Mouse (Mus musculus): ENCODE measurements around the gene Cep152. TPM values are rescaled to one million over a fixed set of nuclear protein-coding genes. Genes with fewer than 3 reads are reported as not detected.

Gene Cep152
- total and polyA plus RNA-seq, 3 experiments, result 0.51 to 1.4 (median 1.4) TPM

DNA sequence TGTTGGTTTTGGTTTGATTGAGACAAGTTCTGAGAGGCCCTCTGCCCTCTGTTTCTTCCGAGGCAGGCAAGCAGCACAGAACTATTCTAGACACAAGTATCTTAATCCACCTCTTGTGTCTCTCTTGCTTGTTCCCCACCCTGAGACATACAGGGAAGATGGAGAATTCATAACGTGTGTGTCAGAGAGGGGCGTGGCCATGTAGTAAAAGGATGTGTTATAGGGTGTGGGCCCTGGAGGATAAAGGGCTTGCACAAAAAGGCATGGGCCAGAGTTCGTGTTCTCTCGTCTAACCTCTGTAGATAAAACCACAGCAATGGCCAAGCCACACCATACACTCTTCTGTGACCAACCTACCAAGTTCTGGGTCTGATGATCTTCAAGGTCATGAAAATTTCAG is 98.3 kb downstream of the Cep152 start:
- Histone ChIP-seq H3K4me3 (no peak overlapping the region), H3K27ac (no peak overlapping the region), H3K36me3 (ENCODE audit: control insufficient read depth, insufficient read depth, low read length) (no peaks in the 10 kb centered on the region), H3K9ac (ENCODE audit: low read depth, low read length) (no peak overlapping the region), H3K4me1 (ENCODE audit: control insufficient read depth, insufficient read depth, low read length) (no peaks in the 10 kb centered on the region), H3K27me3 (ENCODE audit: control insufficient read depth, insufficient read depth, low read length) (no peaks in the 10 kb centered on the region), H3K79me2 (replicated peaks; ENCODE audit: control insufficient read depth, insufficient read depth, low read length) (no peaks in the 10 kb centered on the region)
- no peak for DNase-seq
- intact Hi-C loops (cut with DNase I), result no loop called here
- 66% methylated on average over 5 of the region's 5 CpGs for WGBS
- TF ChIP-seq POLR2A (IDR thresholded peaks at IDR 0.05; ENCODE audit: insufficient read depth, low read depth, low read length) (no peak), EP300 (IDR thresholded peaks at IDR 0.05; ENCODE audit: insufficient read depth, low read depth, low read length) (no peak), CTCF (IDR thresholded peaks at IDR 0.05) (no peak)

DNA sequence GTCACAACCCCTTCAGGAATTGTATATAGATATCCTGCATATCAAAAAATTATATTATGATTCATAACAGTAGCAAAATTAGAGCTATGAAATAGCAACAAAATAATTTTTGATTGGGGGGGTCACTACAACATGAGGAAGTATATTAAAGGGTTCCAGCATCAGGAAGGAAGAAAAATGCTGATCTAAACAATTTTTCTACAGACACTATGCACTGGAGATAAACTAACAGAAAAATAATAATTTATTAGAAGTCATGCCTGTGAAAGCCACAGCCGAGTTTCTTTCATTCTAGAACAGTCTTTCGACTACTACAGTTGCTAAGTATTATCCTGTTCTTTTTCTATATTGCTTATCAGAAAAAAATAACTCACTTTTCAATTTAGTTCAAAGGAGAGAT is 99.4 kb downstream of the Cep152 start:
- no peak for TF ChIP-seq EP300 (IDR thresholded peaks at IDR 0.05; ENCODE audit: insufficient read depth, low read depth, low read length)
- no peak for TF ChIP-seq CTCF (IDR thresholded peaks at IDR 0.05)
- no peak for TF ChIP-seq POLR2A (IDR thresholded peaks at IDR 0.05; ENCODE audit: insufficient read depth, low read depth, low read length)
- no peak overlapping the region for H3K4me3 ChIP-seq
- 77% methylated on average over 2 of the region's 2 CpGs for WGBS

DNA sequence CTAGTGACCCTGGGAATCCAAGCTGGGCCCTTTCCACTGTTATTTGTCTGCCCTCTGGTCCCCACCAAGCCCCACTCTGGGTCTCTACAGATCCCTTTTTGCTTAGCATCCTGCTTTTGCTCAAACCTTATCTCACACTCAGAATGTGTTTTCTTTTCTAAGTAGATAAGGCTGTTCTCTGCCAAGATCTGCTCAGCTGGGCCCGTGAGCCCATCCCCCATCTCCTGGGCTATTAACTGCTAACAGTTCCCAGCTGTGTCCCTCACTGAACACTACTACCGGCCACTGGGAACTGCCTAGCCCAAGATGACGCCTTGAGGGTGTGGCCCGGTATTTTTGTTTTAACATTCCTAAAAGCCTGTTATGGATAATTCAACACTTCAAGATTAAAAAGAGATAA is 108.3 kb downstream of the Cep152 start:
- WGBS, result 12% methylated on average over 4 of the region's 4 CpGs
- Histone ChIP-seq H3K79me2 (replicated peaks; ENCODE audit: control insufficient read depth, insufficient read depth, low read length) (no peaks in the 10 kb centered on the region), H3K36me3 (ENCODE audit: control insufficient read depth, insufficient read depth, low read length) (no peaks in the 10 kb centered on the region; the same call in 1 of the 2 replicates), H3K27ac (peak overlapping the region; percentile 41), H3K4me3 (no peak overlapping the region), H3K9ac (ENCODE audit: low read depth, low read length) (no peak overlapping the region), H3K27me3 (ENCODE audit: control insufficient read depth, insufficient read depth, low read length) (no peaks in the 10 kb centered on the region), H3K4me1 (ENCODE audit: control insufficient read depth, insufficient read depth, low read length) (peaks cover 5% of the 10 kb centered on the region)
- intact Hi-C loops (cut with DNase I), result no loop called here
- peak; percentile 72 to 81 for DNase-seq
- no peak for TF ChIP-seq POLR2A (IDR thresholded peaks at IDR 0.05; ENCODE audit: insufficient read depth, low read depth, low read length)
- TF ChIP-seq EP300 (IDR thresholded peaks at IDR 0.05; ENCODE audit: insufficient read depth, low read depth, low read length), result peak; percentile 79

More for the DNA sequence above, 99.4 kb downstream of the Cep152 start:
- no peaks in the 10 kb centered on the region for H3K36me3 ChIP-seq (ENCODE audit: control insufficient read depth, insufficient read depth, low read length)
- intact Hi-C loops (cut with DNase I), result no loop called here
- no peaks in the 10 kb centered on the region for H3K27me3 ChIP-seq (ENCODE audit: control insufficient read depth, insufficient read depth, low read length)
- no peaks in the 10 kb centered on the region for H3K79me2 ChIP-seq (replicated peaks; ENCODE audit: control insufficient read depth, insufficient read depth, low read length)
- DNase-seq, result no peak
- H3K27ac ChIP-seq, result no peak overlapping the region
- no peak overlapping the region for H3K9ac ChIP-seq (ENCODE audit: low read depth, low read length)
- H3K4me1 ChIP-seq (ENCODE audit: control insufficient read depth, insufficient read depth, low read length), result no peaks in the 10 kb centered on the region

DNA sequence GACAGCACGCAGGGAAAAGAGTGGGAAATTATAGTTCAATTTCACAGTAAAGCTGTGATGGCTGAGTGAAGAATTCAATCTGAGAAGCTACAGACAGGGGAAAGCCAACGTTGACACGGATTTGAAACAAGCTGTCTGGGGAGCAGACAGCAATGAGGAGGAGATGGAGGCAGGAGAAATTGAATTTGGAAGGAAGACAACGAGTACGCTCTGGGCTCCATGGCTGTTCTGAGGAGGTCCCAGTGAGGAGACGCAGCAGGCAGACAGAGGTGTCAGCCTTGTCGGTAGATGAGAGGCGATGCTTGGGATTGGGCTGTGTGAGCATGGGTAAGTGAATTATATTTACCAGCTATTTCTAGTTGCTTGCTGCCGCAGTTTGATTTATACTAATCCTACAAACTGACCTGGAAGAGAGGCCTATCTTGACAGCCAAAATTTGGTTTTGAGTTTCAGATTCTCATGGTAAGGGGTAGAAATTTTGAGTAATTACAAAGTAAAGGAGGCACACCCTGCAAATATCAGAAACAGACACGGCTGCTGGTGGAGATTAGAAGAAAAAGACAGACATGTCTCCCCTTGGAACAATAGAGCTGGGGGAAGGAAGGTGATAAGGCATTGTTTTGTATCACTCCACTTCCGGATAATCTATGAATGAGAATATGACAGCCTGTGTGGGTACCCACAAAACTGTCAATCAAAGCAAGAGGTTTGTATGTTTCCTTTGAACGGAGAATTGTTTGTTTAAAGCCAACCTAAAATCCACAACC is 109.4 kb downstream of the Cep152 start:
- no peak for TF ChIP-seq CTCF (IDR thresholded peaks at IDR 0.05)
- WGBS, result 48% methylated on average over 12 of the region's 12 CpGs
- Histone ChIP-seq H3K36me3 (ENCODE audit: control insufficient read depth, insufficient read depth, low read length) (no peaks in the 10 kb centered on the region; the same call in 1 of the 2 replicates), H3K79me2 (replicated peaks; ENCODE audit: control insufficient read depth, insufficient read depth, low read length) (no peaks in the 10 kb centered on the region), H3K27me3 (ENCODE audit: control insufficient read depth, insufficient read depth, low read length) (no peaks in the 10 kb centered on the region), H3K4me1 (ENCODE audit: control insufficient read depth, insufficient read depth, low read length) (peaks cover 9% of the 10 kb centered on the region), H3K9ac (ENCODE audit: low read depth, low read length) (no peak overlapping the region), H3K4me3 (no peak overlapping the region), H3K27ac (no peak overlapping the region; the same call in none of the 2 replicates)
- DNase-seq, result no peak
- intact Hi-C loops (cut with DNase I), result no loop called here

DNA sequence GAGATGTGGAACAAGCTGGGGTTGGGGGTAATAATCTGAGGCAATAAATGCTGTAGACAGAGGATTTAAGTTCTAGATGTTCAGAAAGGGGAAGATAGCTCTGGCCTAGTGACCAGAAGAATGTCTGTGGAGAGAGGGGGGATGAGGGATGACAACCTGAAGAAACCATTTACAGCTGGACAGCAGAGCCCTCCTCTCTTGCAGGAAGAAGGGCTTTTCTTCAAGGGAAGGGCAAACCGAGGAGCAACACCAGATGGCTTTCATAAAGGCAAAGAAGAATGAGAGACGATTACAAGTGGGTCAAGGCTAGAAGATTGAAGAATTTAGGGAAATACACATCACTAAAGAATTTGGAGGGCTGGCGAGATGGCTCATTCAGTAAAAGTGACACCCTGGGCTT is 110.5 kb downstream of the Cep152 start:
- TF ChIP-seq EP300 (IDR thresholded peaks at IDR 0.05; ENCODE audit: insufficient read depth, low read depth, low read length), result no peak
- no peak for TF ChIP-seq CTCF (IDR thresholded peaks at IDR 0.05)
- no peak for TF ChIP-seq POLR2A (IDR thresholded peaks at IDR 0.05; ENCODE audit: insufficient read depth, low read depth, low read length)
- 74% methylated on average over 3 of the region's 3 CpGs for whole genome bisulfite sequencing
- Histone ChIP-seq H3K36me3 (ENCODE audit: control insufficient read depth, insufficient read depth, low read length) (no peaks in the 10 kb centered on the region; the same call in 1 of the 2 replicates), H3K79me2 (replicated peaks; ENCODE audit: control insufficient read depth, insufficient read depth, low read length) (no peaks in the 10 kb centered on the region), H3K27ac (no peak overlapping the region), H3K27me3 (ENCODE audit: control insufficient read depth, insufficient read depth, low read length) (no peaks in the 10 kb centered on the region), H3K9ac (ENCODE audit: low read depth, low read length) (no peak overlapping the region), H3K4me3 (no peak overlapping the region), H3K4me1 (ENCODE audit: control insufficient read depth, insufficient read depth, low read length) (peaks cover 10% of the 10 kb centered on the region)
- intact Hi-C loops (cut with DNase I), result no loop called here
- no peak for DNase-seq

Other genes starting within 250 kb of the Cep152 start
- under 1 TPM; 0.21 to 0.23 TPM for gene Gm9913, start 120.0 kb downstream of the Cep152 start, total RNA-seq (2021)
- 0.29 and 0.35 TPM in 2 replicates for gene Gm9913, start 120.0 kb downstream of the Cep152 start, polyA plus RNA-seq (2012; rRNA removed)
- gene Fbn1, start 117.1 kb downstream of the Cep152 start, total RNA-seq (2021), result 10 to 100 TPM; 28.8 to 43.9 TPM
- gene Fbn1, start 117.1 kb downstream of the Cep152 start, polyA plus RNA-seq (2012; rRNA removed), result 15.0 and 27.6 TPM in 2 replicates
- 10 to 100 TPM; 44.3 to 45.7 TPM for gene Eid1, start 48.0 kb upstream of the Cep152 start, total RNA-seq (2021)
- gene Eid1, start 48.0 kb upstream of the Cep152 start, polyA plus RNA-seq (2012; rRNA removed), result 12.6 and 16.0 TPM in 2 replicates
- under 1 TPM; 0.44 to 0.77 TPM for gene Shc4, start 99.0 kb upstream of the Cep152 start, total RNA-seq (2021)
- gene Shc4, start 99.0 kb upstream of the Cep152 start, polyA plus RNA-seq (2012; rRNA removed), result 0.31 and 0.38 TPM in 2 replicates
- gene Secisbp2l, start 157.8 kb upstream of the Cep152 start, total RNA-seq (2021), result 10 to 100 TPM; 23.1 to 28.9 TPM
- 6.9 and 10.6 TPM in 2 replicates for gene Secisbp2l, start 157.8 kb upstream of the Cep152 start, polyA plus RNA-seq (2012; rRNA removed)
- gene Galk2, start 234.0 kb upstream of the Cep152 start, total RNA-seq (2021), result 10 to 100 TPM; 10.1 TPM
- gene Galk2, start 234.0 kb upstream of the Cep152 start, polyA plus RNA-seq (2012; rRNA removed), result 8.9 and 10.6 TPM in 2 replicates
- 10 to 100 TPM; 83.9 to 85.4 TPM for gene Cops2, start 234.0 kb upstream of the Cep152 start, total RNA-seq (2021)
- 10.3 and 29.0 TPM in 2 replicates for gene Cops2, start 234.0 kb upstream of the Cep152 start, polyA plus RNA-seq (2012; rRNA removed)